Mouse (Mus musculus) lung, adult 2 months (tissue): ENCODE results near the gene Ptpn3.

Experiments
- CTCF ChIP-seq: fragments of 200-500 bp; IDR thresholded peaks from 2 replicates; pipeline ENCODE4 v1.5.1; 2011; ENCODE audit warnings: mild to moderate bottlenecking, low read length, control low read depth; ENCODE audit not compliant: insufficient read depth
- POLR2A ChIP-seq: fragments of 200-500 bp; IDR thresholded peaks from 2 replicates; pipeline ENCODE4 v1.6.1; 2011; ENCODE audit warnings: low read depth, mild to moderate bottlenecking, control low read depth, low read length, borderline replicate concordance; ENCODE audit errors: extremely low read depth

GRCm38 (mm10) chr4:57279229-57279628 lies 22.4 kb downstream of the Ptpn3 start:
- no peak for TF ChIP-seq CTCF
- no peak for TF ChIP-seq POLR2A
